Mouse (Mus musculus) liver, embryonic 14.5 days (tissue): ENCODE measurements around the gene Slc39a10.
"Not testable (repeated sequence)": the region's sequence is repeated elsewhere in the genome, so short reads cannot be mapped to it uniquely, and the experiment has no call there.

ENCODE experiments used
- CTCF ChIP-seq: IDR thresholded peaks from 2 replicates; pipeline ENCODE4 v1.5.1; 2016; ENCODE audit warnings: antibody characterized with exemption, low read depth, control low read depth
- EP300 ChIP-seq: IDR thresholded peaks from 2 replicates; pipeline ENCODE4 v1.6.1; 2016; ENCODE audit warnings: antibody characterized with exemption, low read depth

- TF ChIP-seq CTCF, EP300: not testable (repeated sequence)
These were observed 110.4 kb downstream of the Slc39a10 start for GRCm38 (mm10) chr1:46782227-46782626.
